Mouse (Mus musculus): ENCODE data around the gene Abhd18.

Abhd18 gene

GRCm38 (mm10) chr3:40950601-40951201, 103.9 kb downstream of the Abhd18 start:
- DNase-seq (ENCODE audit: low spot score), result peak; percentile 30

DNA sequence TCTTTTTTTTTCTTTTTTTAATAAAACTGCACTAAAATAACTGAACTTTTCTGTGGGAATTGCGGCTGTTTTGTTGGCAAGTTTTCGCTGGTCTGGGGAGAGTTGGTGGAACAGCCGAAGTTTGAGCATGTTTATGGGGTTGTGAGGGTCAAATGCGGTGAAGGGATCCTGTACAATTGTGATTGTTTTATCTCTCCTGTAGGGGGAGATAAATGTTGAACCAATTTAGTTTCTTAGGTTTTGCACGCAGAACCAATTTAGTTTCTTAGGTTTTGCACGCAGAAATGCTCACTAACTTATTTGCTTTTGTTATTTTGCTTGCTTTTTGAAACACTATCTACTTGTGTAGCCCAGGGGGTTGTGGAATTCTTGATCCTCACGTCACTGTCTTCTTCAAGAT, 104.6 kb downstream of the Abhd18 start:
- DNase-seq (ENCODE audit: low spot score), result peak; percentile 9

GRCm38 (mm10) chr3:40952606-40953005, 105.8 kb downstream of the Abhd18 start:
- no peak for DNase-seq (ENCODE audit: low spot score)

GRCm38 (mm10) chr3:40954792-40955191, 108.0 kb downstream of the Abhd18 start:
- no peak for DNase-seq (ENCODE audit: low spot score)

- no peak for DNase-seq (ENCODE audit: low spot score)
These were observed 112.1 kb downstream of the Abhd18 start for GRCm38 (mm10) chr3:40958831-40959230.

- no peak for DNase-seq (ENCODE audit: low spot score)
These were observed 134.0 kb downstream of the Abhd18 start for GRCm38 (mm10) chr3:40980758-40981157.

GRCm38 (mm10) chr3:40987539-40987938, 140.8 kb downstream of the Abhd18 start:
- no peak for DNase-seq (ENCODE audit: low spot score)

All from T-cell, adult 2 months (primary cell).